Mouse (Mus musculus) megakaryocyte, embryonic 14.5 days (primary cell): ENCODE data around the gene Arhgef3.

Source experiments
- FLI1 ChIP-seq: IDR thresholded peaks from 2 replicates; pipeline ENCODE4 v1.6.1; 2012; ENCODE audit warnings: low read length, inconsistent platforms, mixed read lengths
- GATA1 ChIP-seq: IDR thresholded peaks from 3 replicates; pipeline ENCODE4 v1.6.1; 2012; ENCODE audit warnings: mixed read lengths, low read length, inconsistent platforms, borderline replicate concordance

GRCm38 (mm10) chr14:27373498-27373897 is 258.8 kb downstream of the Arhgef3 start:
- TF ChIP-seq GATA1, result no peak
- TF ChIP-seq FLI1, result no peak
